Mouse (Mus musculus) hindbrain, embryonic 15.5 days (tissue): ENCODE results near the gene Cnot6l. TPM values are rescaled to one million over a fixed set of nuclear protein-coding genes. Genes with fewer than 3 reads are reported as not detected.
A peak's percentile ranks its signal among the peaks of the same experiment; 100 is the strongest.

Experiments
- ATAC-seq: fragments of 200-750 bp; cut with Nextera tagmentation; 2 replicates; pipeline ENCODE4 v1.8.0; 2017; ENCODE audit warnings: low read depth, moderate number of reproducible peaks, moderate TSS enrichment; ENCODE audit not compliant: low FRiP score
- H3K27ac ChIP-seq: fragments of 300-500 bp; sonication (generic); replicated peaks from 2 replicates; pipeline ENCODE4 v1.5.1; 2015; ENCODE audit warnings: mild to moderate bottlenecking, inconsistent platforms
- H3K27me3 ChIP-seq: fragments of 300-500 bp; sonication (generic); 2 replicates; pipeline ENCODE4 v1.6.1; 2015; ENCODE audit warnings: control low read depth, inconsistent platforms
- H3K36me3 ChIP-seq: fragments of 300-500 bp; sonication (generic); 2 replicates; pipeline ENCODE4 v1.6.1; 2015; ENCODE audit warnings: control low read depth, inconsistent platforms
- H3K4me1 ChIP-seq: fragments of 300-500 bp; sonication (generic); replicated peaks from 2 replicates; pipeline ENCODE4 v1.6.1; 2015; ENCODE audit warnings: control low read depth, inconsistent platforms
- H3K4me2 ChIP-seq: fragments of 300-500 bp; sonication (generic); 2 replicates; pipeline ENCODE4 v1.6.1; 2015; ENCODE audit warnings: moderate library complexity, mild to moderate bottlenecking, inconsistent platforms
- H3K4me3 ChIP-seq: fragments of 300-500 bp; sonication (generic); 2 replicates; pipeline ENCODE4 v1.5.1; 2015; ENCODE audit warnings: mild to moderate bottlenecking, inconsistent platforms
- H3K9ac ChIP-seq: fragments of 300-500 bp; sonication (generic); 2 replicates; pipeline ENCODE4 v1.6.1; 2015; ENCODE audit warnings: inconsistent platforms
- H3K9me3 ChIP-seq: fragments of 300-500 bp; sonication (generic); 2 replicates; pipeline ENCODE4 v1.6.1; 2016; ENCODE audit warnings: control low read depth, inconsistent platforms
- WGBS: fragments of 180-500 bp; shearing (Covaris S2); methylation state at CpG from one replicate; pipeline ENCODE4 v1.1.7; 2015; 5-methylcytosine and 5-hydroxymethylcytosine counted together
- polyA plus RNA-seq: library from polyadenylated mRNA; unstranded; fragments of >200 nt; fragmentation: Nextera tagmentation; extraction: Ambion mirVana; gene quantifications from 2 replicates; pipeline ENCODE4 v1.2.1, GENCODE M21; 2015

Cnot6l gene
- polyA plus RNA-seq, 1 experiment from 2014 or later, result 12.1 TPM

GRCm38 (mm10) chr5:96160467-96161262 is 3.3 kb downstream of the Cnot6l start:
- H3K36me3 ChIP-seq, result no peaks in the 10 kb centered on the region
- H3K4me3 ChIP-seq, result peak overlapping the region; percentile 85
- H3K4me1 ChIP-seq, result peaks cover 22% of the 10 kb centered on the region
- H3K4me2 ChIP-seq, result peak overlapping the region; percentile 59
- H3K27ac ChIP-seq, result peak overlapping the region; percentile 99
- H3K9me3 ChIP-seq, result no peaks in the 10 kb centered on the region
- ATAC-seq, result no peak
- no peaks in the 10 kb centered on the region for H3K27me3 ChIP-seq
- H3K9ac ChIP-seq, result peak overlapping the region; percentile 78
- under 1% methylated on average over 50 of the region's 50 CpGs for WGBS

DNA sequence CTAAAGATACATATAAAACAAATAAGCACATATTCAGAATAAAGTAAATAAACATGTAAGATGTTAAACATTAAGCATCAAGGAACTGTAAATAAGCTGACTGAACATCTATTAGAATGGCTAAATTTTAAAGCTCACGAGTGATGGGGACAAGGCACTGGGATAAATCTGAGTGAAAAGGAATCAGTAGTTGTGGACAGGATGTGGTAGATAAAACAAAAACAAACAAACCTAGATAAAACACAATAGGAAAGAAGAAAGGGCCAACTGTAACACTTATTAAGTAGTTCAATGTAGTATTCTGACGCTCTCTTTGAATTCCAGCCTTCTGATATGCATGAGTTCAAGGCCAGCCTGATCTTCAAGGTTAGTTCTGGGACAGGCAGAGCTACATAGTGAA is 21.6 kb downstream of the Cnot6l start:
- Histone ChIP-seq H3K9me3 (no peaks in the 10 kb centered on the region), H3K36me3 (no peaks in the 10 kb centered on the region), H3K27me3 (no peaks in the 10 kb centered on the region), H3K4me3 (no peak overlapping the region), H3K9ac (no peak overlapping the region), H3K27ac (no peak overlapping the region), H3K4me2 (no peak overlapping the region), H3K4me1 (no peaks in the 10 kb centered on the region)
- no peak for ATAC-seq
- 85% methylated on average over 2 of the region's 2 CpGs for WGBS

GRCm38 (mm10) chr5:96130683-96131082 is 33.3 kb downstream of the Cnot6l start:
- WGBS, result 95% methylated on average over 2 of the region's 2 CpGs

DNA sequence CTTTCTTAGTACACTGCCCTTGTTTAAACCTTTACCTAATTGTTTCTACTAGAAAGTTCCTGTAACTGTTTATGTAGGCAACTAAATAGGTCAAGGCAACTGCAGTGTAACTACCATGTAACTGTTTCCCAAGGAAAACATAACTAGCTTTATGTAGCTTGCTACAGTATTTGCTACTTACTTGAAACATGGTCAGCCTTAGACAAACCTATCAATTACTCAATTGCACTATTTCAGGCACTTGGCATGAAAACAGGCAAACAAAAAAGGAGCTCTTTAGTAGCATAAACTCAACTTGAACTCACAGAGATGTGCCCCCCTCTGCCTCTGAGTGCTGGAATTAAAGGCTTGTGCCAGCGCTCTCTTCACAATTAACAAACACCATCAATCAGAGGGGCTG is 37.1 kb downstream of the Cnot6l start:
- Histone ChIP-seq H3K4me2 (no peak overlapping the region), H3K9ac (no peak overlapping the region), H3K27ac (no peak overlapping the region), H3K36me3 (peaks cover 4% of the 10 kb centered on the region; the same call in 1 of the 2 replicates), H3K4me3 (no peak overlapping the region), H3K4me1 (no peaks in the 10 kb centered on the region), H3K27me3 (no peaks in the 10 kb centered on the region), H3K9me3 (no peaks in the 10 kb centered on the region)
- WGBS, result 84% methylated on average over 1 of the region's 1 CpGs
- no peak for ATAC-seq

More at GRCm38 (mm10) chr5:96130683-96131082, 33.3 kb downstream of the Cnot6l start:
- Histone ChIP-seq H3K4me1 (peaks cover 5% of the 10 kb centered on the region; the same call in 1 of the 2 replicates), H3K9ac (no peak overlapping the region), H3K9me3 (no peaks in the 10 kb centered on the region), H3K4me2 (no peak overlapping the region), H3K4me3 (no peak overlapping the region), H3K27ac (no peak overlapping the region), H3K36me3 (peaks cover 8% of the 10 kb centered on the region; the same call in 1 of the 2 replicates), H3K27me3 (no peaks in the 10 kb centered on the region)
- no peak for ATAC-seq

- Histone ChIP-seq H3K4me2 (no peak overlapping the region), H3K9ac (no peak overlapping the region), H3K27me3 (no peaks in the 10 kb centered on the region), H3K27ac (no peak overlapping the region), H3K4me3 (no peak overlapping the region), H3K4me1 (no peaks in the 10 kb centered on the region), H3K36me3 (no peaks in the 10 kb centered on the region), H3K9me3 (no peaks in the 10 kb centered on the region)
- ATAC-seq, result no peak
- WGBS, result 84% methylated on average over 3 of the region's 3 CpGs
Observed at GRCm38 (mm10) chr5:96114943-96115342, 49.0 kb downstream of the Cnot6l start.

GRCm38 (mm10) chr5:96104644-96105043 is 59.3 kb downstream of the Cnot6l start:
- Histone ChIP-seq H3K9ac (no peak overlapping the region), H3K27me3 (no peaks in the 10 kb centered on the region), H3K4me2 (no peak overlapping the region), H3K36me3 (0 out of 2 replicates have a peak, but pooled peaks cover 10% of the 10 kb centered on the region), H3K27ac (no peak overlapping the region), H3K9me3 (no peaks in the 10 kb centered on the region), H3K4me1 (no peaks in the 10 kb centered on the region), H3K4me3 (no peak overlapping the region)
- WGBS, result 96% methylated on average over 1 of the region's 1 CpGs
- ATAC-seq, result no peak

GRCm38 (mm10) chr5:96091468-96091867 is 72.5 kb downstream of the Cnot6l start:
- H3K4me3 ChIP-seq, result no peak overlapping the region
- H3K9ac ChIP-seq, result no peak overlapping the region
- 0 out of 2 replicates have a peak, but pooled peaks cover 7% of the 10 kb centered on the region for H3K36me3 ChIP-seq
- 98% methylated on average over 2 of the region's 2 CpGs for WGBS
- ATAC-seq, result no peak
- no peaks in the 10 kb centered on the region for H3K9me3 ChIP-seq
- no peaks in the 10 kb centered on the region for H3K27me3 ChIP-seq
- H3K27ac ChIP-seq, result no peak overlapping the region
- H3K4me2 ChIP-seq, result no peak overlapping the region
- no peaks in the 10 kb centered on the region for H3K4me1 ChIP-seq

GRCm38 (mm10) chr5:96085324-96085723 is 78.6 kb downstream of the Cnot6l start:
- Histone ChIP-seq H3K36me3 (peaks cover 13% of the 10 kb centered on the region), H3K9me3 (no peaks in the 10 kb centered on the region), H3K4me3 (no peak overlapping the region), H3K27ac (no peak overlapping the region), H3K4me1 (no peaks in the 10 kb centered on the region), H3K9ac (no peak overlapping the region), H3K27me3 (no peaks in the 10 kb centered on the region), H3K4me2 (no peak overlapping the region)
- no peak for ATAC-seq

DNA sequence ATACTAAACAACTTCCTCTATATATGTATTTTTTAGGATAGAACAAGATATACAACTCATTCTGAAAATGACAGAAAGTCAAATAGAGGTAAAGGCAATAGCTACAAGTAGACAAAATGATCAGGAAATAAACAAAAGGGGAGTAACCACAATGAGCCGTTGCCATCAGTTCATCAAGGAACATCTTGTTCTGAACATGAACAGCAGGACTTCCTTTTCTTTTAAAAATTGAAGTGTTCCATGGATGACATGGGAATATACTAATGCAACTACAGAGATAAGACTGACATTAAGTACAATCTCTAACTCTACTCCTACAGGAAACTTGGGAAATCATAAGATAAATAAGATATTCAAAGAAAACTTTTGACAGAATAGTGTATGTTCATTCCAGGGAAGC is 84.9 kb downstream of the Cnot6l start:
- Histone ChIP-seq H3K4me1 (no peaks in the 10 kb centered on the region), H3K27me3 (no peaks in the 10 kb centered on the region), H3K9ac (no peak overlapping the region), H3K27ac (no peak overlapping the region), H3K4me2 (no peak overlapping the region), H3K4me3 (no peak overlapping the region), H3K9me3 (no peaks in the 10 kb centered on the region), H3K36me3 (peaks cover 23% of the 10 kb centered on the region)
- 93% methylated on average over 1 of the region's 1 CpGs for WGBS
- ATAC-seq, result no peak

DNA sequence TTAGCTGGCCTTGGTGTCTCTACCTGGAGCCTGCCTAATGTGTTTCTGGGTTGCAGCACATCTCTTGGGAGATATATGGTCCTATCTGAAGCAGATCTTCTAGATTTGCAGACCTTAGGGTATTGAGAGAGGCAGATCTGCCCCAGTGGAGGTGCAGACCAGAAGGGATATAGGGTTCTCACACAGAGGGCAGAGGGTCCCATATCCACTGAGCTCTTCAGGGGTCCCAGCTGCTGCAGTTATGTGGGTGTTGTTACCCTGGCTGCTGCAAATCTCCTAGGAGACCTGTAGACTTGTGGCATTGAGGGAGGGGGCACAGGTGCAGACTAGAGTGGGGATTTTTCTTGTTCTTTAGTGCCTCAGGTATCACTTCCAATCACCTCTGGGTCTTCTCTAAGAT is 98.4 kb downstream of the Cnot6l start:
- ATAC-seq, result peak; percentile 51; the same call in 1 of the 2 replicates
- no peaks in the 10 kb centered on the region for H3K36me3 ChIP-seq
- no peaks in the 10 kb centered on the region for H3K9me3 ChIP-seq
- H3K9ac ChIP-seq, result no peak overlapping the region
- no peak overlapping the region for H3K4me3 ChIP-seq
- no peaks in the 10 kb centered on the region for H3K27me3 ChIP-seq
- no peaks in the 10 kb centered on the region for H3K4me1 ChIP-seq
- H3K4me2 ChIP-seq, result no peak overlapping the region
- H3K27ac ChIP-seq, result no peak overlapping the region

- H3K4me1 ChIP-seq, result no peaks in the 10 kb centered on the region
- H3K4me2 ChIP-seq, result no peak overlapping the region
- no peak overlapping the region for H3K27ac ChIP-seq
- ATAC-seq, result no peak
- H3K9ac ChIP-seq, result no peak overlapping the region
- H3K4me3 ChIP-seq, result no peak overlapping the region
- H3K36me3 ChIP-seq, result no peaks in the 10 kb centered on the region
- 93% methylated on average over 3 of the region's 3 CpGs for WGBS
- no peaks in the 10 kb centered on the region for H3K27me3 ChIP-seq
- H3K9me3 ChIP-seq, result no peaks in the 10 kb centered on the region
Observed at GRCm38 (mm10) chr5:96042492-96042891, 121.5 kb downstream of the Cnot6l start.

DNA sequence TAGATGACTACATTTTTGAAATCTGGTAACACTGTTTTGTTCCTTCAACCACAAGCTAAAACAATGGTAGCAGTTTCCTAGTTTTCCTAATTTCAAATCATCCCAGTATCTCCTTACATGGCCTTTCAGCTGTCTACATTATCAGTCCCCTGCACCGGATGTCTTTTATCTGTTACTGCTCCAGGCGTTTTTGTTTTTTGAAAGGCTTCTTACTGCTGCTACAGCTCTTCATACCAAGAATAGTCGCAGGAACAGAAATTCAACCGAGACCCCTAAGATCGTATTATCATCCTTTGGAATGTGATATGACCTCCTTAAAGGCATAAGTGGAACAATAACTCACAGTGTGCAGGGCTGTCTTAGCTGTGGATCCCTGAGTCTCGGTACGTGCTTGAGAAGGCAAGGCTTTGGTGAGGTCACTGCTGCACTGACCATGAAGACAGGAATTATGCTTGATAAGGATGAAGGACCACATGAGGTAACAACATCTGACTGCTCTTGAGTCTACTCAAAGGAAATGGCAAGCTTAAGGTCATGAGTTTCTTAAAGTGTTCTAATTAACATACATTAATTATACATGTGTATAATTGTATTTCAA is 122.4 kb downstream of the Cnot6l start:
- Histone ChIP-seq H3K4me3 (no peak overlapping the region), H3K9me3 (no peaks in the 10 kb centered on the region), H3K27me3 (no peaks in the 10 kb centered on the region), H3K9ac (no peak overlapping the region), H3K4me1 (no peaks in the 10 kb centered on the region), H3K27ac (no peak overlapping the region), H3K36me3 (no peaks in the 10 kb centered on the region), H3K4me2 (no peak overlapping the region)
- WGBS, result 82% methylated on average over 7 of the region's 7 CpGs
- ATAC-seq, result no peak
